Mouse (Mus musculus) large intestine, adult 2 months (tissue): ENCODE measurements at regions not wholly inside any gene's neighbourhood (a gene's known extent, or its start where the extent isn't known, plus 50 kb on each side); places are given as distances from the start of the nearest gene placed in this dataset.

Experiments
- DNase-seq: peaks from one replicate; pipeline ENCODE4 v3.0.0-alpha.2; 2012; ENCODE audit warnings: low read depth, low spot score
- WGBS: fragments of 180-500 bp; shearing (Covaris S2); methylation state at CpG from one replicate; pipeline ENCODE4 v1.1.7; 2018; 5-methylcytosine and 5-hydroxymethylcytosine counted together

GRCm38 (mm10) chr13:10741391-10741790, 380.7 kb upstream of the Chrm3 start:
- DNase-seq, result no peak
- 83% methylated on average over 2 of the region's 2 CpGs for WGBS

GRCm38 (mm10) chr13:10725745-10726171, 365.1 kb upstream of the Chrm3 start:
- no peak for DNase-seq

GRCm38 (mm10) chr13:10725335-10725734, 364.7 kb upstream of the Chrm3 start:
- 62% methylated on average over 5 of the region's 5 CpGs for WGBS
- no peak for DNase-seq

More at GRCm38 (mm10) chr13:10725745-10726171, 365.1 kb upstream of the Chrm3 start:
- 74% methylated on average over 3 of the region's 3 CpGs for WGBS

- no peak for DNase-seq
- 84% methylated on average over 3 of the region's 3 CpGs for WGBS
Observed at GRCm38 (mm10) chr13:10720639-10721038, 360.0 kb upstream of the Chrm3 start.

- 79% methylated on average over 5 of the region's 5 CpGs for WGBS
- no peak for DNase-seq
Observed at GRCm38 (mm10) chr13:10711451-10711850, 350.8 kb upstream of the Chrm3 start.

GRCm38 (mm10) chr13:10710909-10711308, 350.3 kb upstream of the Chrm3 start:
- DNase-seq, result no peak
- WGBS, result 83% methylated on average over 4 of the region's 4 CpGs

GRCm38 (mm10) chr13:10697146-10697545, 336.5 kb upstream of the Chrm3 start:
- no peak for DNase-seq
- WGBS, result 86% methylated on average over 5 of the region's 5 CpGs

- DNase-seq, result no peak
- WGBS, result 38% methylated on average over 1 of the region's 1 CpGs
Observed at GRCm38 (mm10) chr13:10696181-10696977, 335.7 kb upstream of the Chrm3 start.

GRCm38 (mm10) chr13:10691307-10691706, 330.7 kb upstream of the Chrm3 start:
- WGBS, result 89% methylated on average over 2 of the region's 2 CpGs

GRCm38 (mm10) chr13:10687379-10687778, 326.7 kb upstream of the Chrm3 start:
- 67% methylated on average over 5 of the region's 5 CpGs for WGBS
- DNase-seq, result no peak

More at GRCm38 (mm10) chr13:10691307-10691706, 330.7 kb upstream of the Chrm3 start:
- DNase-seq, result no peak

GRCm38 (mm10) chr13:10654086-10654422, 293.4 kb upstream of the Chrm3 start:
- no peak for DNase-seq
- WGBS, result 60% methylated on average over 2 of the region's 2 CpGs

GRCm38 (mm10) chr13:10653376-10654085, 292.9 kb upstream of the Chrm3 start:
- 65% methylated on average over 9 of the region's 9 CpGs for WGBS
- no peak for DNase-seq

GRCm38 (mm10) chr13:10636859-10637258, 276.2 kb upstream of the Chrm3 start:
- WGBS, result 62% methylated on average over 4 of the region's 4 CpGs
- DNase-seq, result no peak

- 70% methylated on average over 2 of the region's 2 CpGs for WGBS
- no peak for DNase-seq
Observed at GRCm38 (mm10) chr13:10630467-10630866, 269.8 kb upstream of the Chrm3 start.

- no peak for DNase-seq
Observed at GRCm38 (mm10) chr13:10619661-10620060, 259.0 kb upstream of the Chrm3 start.

- DNase-seq, result no peak
- WGBS, result 48% methylated on average over 3 of the region's 3 CpGs
Observed at GRCm38 (mm10) chr13:10618421-10618954, 257.8 kb upstream of the Chrm3 start.

GRCm38 (mm10) chr13:10574951-10575350, 214.3 kb upstream of the Chrm3 start:
- 93% methylated on average over 5 of the region's 5 CpGs for WGBS
- no peak for DNase-seq

- WGBS, result 91% methylated on average over 1 of the region's 1 CpGs
- DNase-seq, result no peak
Observed at GRCm38 (mm10) chr13:10566825-10567224, 206.2 kb upstream of the Chrm3 start.

- WGBS, result 62% methylated on average over 1 of the region's 1 CpGs
- no peak for DNase-seq
Observed at GRCm38 (mm10) chr13:10557559-10557958, 196.9 kb upstream of the Chrm3 start.

- WGBS, result 53% methylated on average over 2 of the region's 2 CpGs
- DNase-seq, result no peak
Observed at GRCm38 (mm10) chr13:10554595-10554994, 193.9 kb upstream of the Chrm3 start.

- WGBS, result 86% methylated on average over 1 of the region's 1 CpGs
- DNase-seq, result no peak
Observed at GRCm38 (mm10) chr13:10542723-10543122, 182.1 kb upstream of the Chrm3 start.
